ENCODE assay signal across 23 mouse cellular contexts in the genomic region with DNA sequence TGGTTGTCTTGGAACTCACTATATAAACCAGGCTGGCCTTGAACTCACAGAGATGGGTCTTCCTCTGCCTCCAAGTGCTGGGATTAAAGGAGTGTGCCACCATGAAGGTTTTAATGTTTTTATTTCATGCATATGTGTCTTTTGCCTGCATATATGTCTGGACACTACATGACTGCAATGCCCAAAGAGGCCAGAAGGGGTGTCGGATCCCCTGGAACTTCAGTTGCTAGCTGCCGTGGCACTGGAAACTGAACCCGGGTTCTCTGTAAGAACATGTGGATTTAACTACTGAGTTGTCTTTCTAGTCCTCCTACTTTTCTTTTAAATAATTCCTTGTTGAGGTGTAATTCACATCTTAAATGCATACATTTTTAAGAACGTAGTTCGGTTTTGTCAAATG. TPM values are rescaled to one million over a fixed set of nuclear protein-coding genes. Genes with fewer than 3 reads are reported as not detected.
"Had no signal": no experiment of that assay in that cellular context is flagged by ENCODE, and none has a peak within 500 bp of the region (broad histone marks: within the 10 kb centered on the region; RNA-seq: fewer than 3 reads in every experiment).

No protein-coding gene starts in this region.

- H3K4me1 ChIP-seq: limb, embryonic 12.5 days; liver, embryonic 15.5 days; lung, embryonic 15.5 days; midbrain, embryonic 12.5 days; neural tube, embryonic 13.5 days had no signal

- DNase-seq: kidney, adult 11 months; kidney, postnatal 10 days; layer of hippocampus, postnatal 36 days; liver; lung, postnatal 14 days; retina, postnatal 1 day; right cerebral cortex, postnatal 4 days; spleen, adult 18-20 months; thymus, postnatal 14 days had no signal

- H3K27ac ChIP-seq: limb, embryonic 12.5 days; liver, embryonic 15.5 days; lung, embryonic 15.5 days; macrophage; midbrain, embryonic 12.5 days; neural tube, embryonic 13.5 days had no signal

- ATAC-seq: midbrain, embryonic 16.5 days had no signal

- H3K9me3 ChIP-seq: limb, embryonic 12.5 days; liver, embryonic 15.5 days; lung, embryonic 15.5 days; midbrain, embryonic 12.5 days; neural tube, embryonic 13.5 days had no signal

- H3K4me3 ChIP-seq: limb, embryonic 12.5 days; liver, embryonic 15.5 days; lung, embryonic 15.5 days; midbrain, embryonic 12.5 days; neural tube, embryonic 13.5 days had no signal

- H3K36me3 ChIP-seq: limb, embryonic 12.5 days; liver, embryonic 15.5 days; lung, embryonic 15.5 days; midbrain, embryonic 12.5 days; neural tube, embryonic 13.5 days had no signal

- H3K9ac ChIP-seq: limb, embryonic 12.5 days; liver, embryonic 15.5 days; lung, embryonic 15.5 days; midbrain, embryonic 12.5 days; neural tube, embryonic 13.5 days had no signal

- H3K27me3 ChIP-seq: lung, embryonic 15.5 days; midbrain, embryonic 12.5 days; neural tube, embryonic 13.5 days had no signal

- H3K4me2 ChIP-seq: limb, embryonic 12.5 days; liver, embryonic 15.5 days; lung, embryonic 15.5 days; midbrain, embryonic 12.5 days; neural tube, embryonic 13.5 days had no signal

RNA-seq across cellular contexts. Expression of gene Cyp26a1, which starts 27.0 kb away (rescaled TPM):
- total RNA-seq: left cerebral cortex, postnatal 36 days; megakaryocyte-erythroid progenitor cell, adult 5-6 weeks had no signal
- polyA plus RNA-seq: large intestine, adult 2 months; macrophage had no signal

RNA-seq across cellular contexts. Expression of gene Cyp26c1, which starts 39.2 kb away (rescaled TPM):
- total RNA-seq: left cerebral cortex, adult 8-10 months; left cerebral cortex, postnatal 36 days; megakaryocyte-erythroid progenitor cell, adult 5-6 weeks had no signal
- polyA plus RNA-seq: kidney, embryonic 14.5 days; liver, embryonic 15.5 days; lung, embryonic 15.5 days; macrophage; midbrain, embryonic 12.5 days; midbrain, embryonic 16.5 days; neural tube, embryonic 13.5 days; stomach, embryonic 14.5 days; testis, adult 2 months had no signal
